Mouse (Mus musculus) liver, adult 2 months (tissue): ENCODE data around the gene Taf8. TPM values are rescaled to one million over a fixed set of nuclear protein-coding genes. Genes with fewer than 3 reads are reported as not detected.

Experiments used
- DNase-seq: peaks from one replicate; pipeline ENCODE4 v3.0.0-alpha.2; 2011; ENCODE audit warnings: low read depth, low spot score; ENCODE audit errors: extremely low read depth
- H3K27ac ChIP-seq: fragments of 200-500 bp; replicated peaks from 2 replicates; pipeline ENCODE4 v1.5.1; 2012; ENCODE audit warnings: low read depth, mild to moderate bottlenecking, control low read depth, inconsistent platforms, low read length; ENCODE audit not compliant: insufficient read depth
- H3K27me3 ChIP-seq: fragments of 200-500 bp; 2 replicates; pipeline ENCODE4 v1.6.1; 2012; ENCODE audit warnings: mild to moderate bottlenecking, moderate library complexity, low read length, inconsistent platforms; ENCODE audit not compliant: control insufficient read depth, insufficient read depth
- H3K36me3 ChIP-seq: fragments of 200-500 bp; 2 replicates; pipeline ENCODE4 v1.6.1; 2012; ENCODE audit warnings: low read length, inconsistent platforms; ENCODE audit not compliant: control insufficient read depth, insufficient read depth
- H3K4me1 ChIP-seq: fragments of 200-500 bp; 2 replicates; pipeline ENCODE4 v1.6.1; 2011; ENCODE audit warnings: low read length; ENCODE audit not compliant: control insufficient read depth, insufficient read depth
- H3K4me3 ChIP-seq: fragments of 200-500 bp; 2 replicates; pipeline ENCODE4 v1.5.1; 2011; ENCODE audit warnings: low read depth, mild to moderate bottlenecking, control low read depth, low read length, moderate library complexity; ENCODE audit not compliant: insufficient read depth
- H3K79me2 ChIP-seq: fragments of 200-500 bp; 2 replicates; pipeline ENCODE4 v1.6.1; 2012; ENCODE audit warnings: inconsistent platforms, mild to moderate bottlenecking, low read length, moderate library complexity; ENCODE audit not compliant: control insufficient read depth, insufficient read depth
- H3K9ac ChIP-seq: fragments of 200-500 bp; 2 replicates; pipeline ENCODE4 v1.6.1; 2012; ENCODE audit warnings: low read depth, mild to moderate bottlenecking, control low read depth, inconsistent platforms, low read length
- CTCF ChIP-seq: fragments of 200-500 bp; IDR thresholded peaks from 2 replicates; pipeline ENCODE4 v1.5.1; 2011; ENCODE audit warnings: low read depth, low read length, control low read depth
- POLR2A ChIP-seq: fragments of 200-500 bp; IDR thresholded peaks from 2 replicates; pipeline ENCODE4 v1.6.1; 2011; ENCODE audit warnings: low read length, control low read depth; ENCODE audit not compliant: insufficient read depth; ENCODE audit errors: extremely low read depth
- WGBS: fragments of 180-500 bp; shearing (Covaris S2); methylation state at CpG from one replicate; pipeline ENCODE4 v1.1.7; 2018; 5-methylcytosine and 5-hydroxymethylcytosine counted together
- polyA plus RNA-seq: library from polyadenylated mRNA; depleted of rRNA; stranded (reverse); fragments of >200 nt; gene quantifications from 2 replicates; pipeline ENCODE4 v1.2.3, GENCODE M21; 2012; rRNA removed
- total RNA-seq: library from RNA; depleted of rRNA; stranded (reverse); fragments of >200 nt; gene quantifications from 2 replicates; pipeline ENCODE4 v1.2.3, GENCODE M21; 2014; rRNA removed

Gene Taf8
- total and polyA plus RNA-seq, 2 experiments = 8.2 to 9.6 TPM

DNA sequence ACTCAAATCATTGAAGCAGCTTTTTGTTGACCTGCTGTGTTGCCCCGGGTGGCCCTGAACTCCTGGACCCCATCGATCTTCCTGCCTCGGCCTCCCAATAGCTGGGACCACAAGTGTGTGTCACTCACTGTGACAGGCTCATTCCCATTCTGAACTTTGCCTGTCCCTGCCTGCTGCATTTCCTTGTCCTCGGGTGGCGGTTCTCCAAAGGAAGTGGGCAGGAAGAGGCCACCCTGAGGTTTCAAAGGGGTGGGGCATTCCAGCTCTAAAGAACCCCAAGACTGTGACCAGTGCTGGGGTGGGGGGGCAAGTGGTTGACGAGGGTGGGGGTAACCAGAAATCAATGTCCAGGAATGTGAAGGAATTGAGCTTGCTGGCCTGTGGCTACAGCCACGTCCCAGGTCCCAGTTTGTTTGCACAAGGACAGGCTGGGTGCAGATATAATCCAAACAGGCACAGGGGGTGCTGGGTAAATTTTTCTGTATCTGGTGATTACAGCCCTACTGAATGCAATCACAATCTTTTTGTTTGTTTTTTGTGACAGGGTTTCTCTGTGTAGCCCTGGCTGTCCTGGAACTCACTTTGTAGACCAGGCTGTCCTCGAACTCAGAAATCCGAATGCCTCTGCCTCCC is 62.6 kb downstream of the Taf8 start:
- peak; percentile 97 for DNase-seq
- Histone ChIP-seq H3K4me1 (peaks cover 37% of the 10 kb centered on the region), H3K4me3 (no peak overlapping the region), H3K36me3 (no peaks in the 10 kb centered on the region), H3K79me2 (peaks cover 44% of the 10 kb centered on the region), H3K27me3 (no peaks in the 10 kb centered on the region), H3K9ac (peak overlapping the region; percentile 32; the same call in 1 of the 2 replicates), H3K27ac (peak overlapping the region; percentile 98)
- TF ChIP-seq POLR2A (peak; percentile 26; the same call in 1 of the 2 replicates), CTCF (no peak)
- WGBS = 8% methylated on average over 9 of the region's 9 CpGs

- Histone ChIP-seq H3K4me3 (peak overlapping the region; percentile 25), H3K27ac (peak overlapping the region; percentile 98), H3K36me3 (no peaks in the 10 kb centered on the region), H3K79me2 (peaks cover 37% of the 10 kb centered on the region), H3K27me3 (no peaks in the 10 kb centered on the region), H3K4me1 (peaks cover 29% of the 10 kb centered on the region), H3K9ac (peak overlapping the region; percentile 87)
- WGBS = 39% methylated on average over 6 of the region's 6 CpGs
- peak; percentile 66 for DNase-seq
- TF ChIP-seq POLR2A (no peak), CTCF (no peak)
Observed at GRCm38 (mm10) chr17:47438611-47439010, 63.5 kb downstream of the Taf8 start.

DNA sequence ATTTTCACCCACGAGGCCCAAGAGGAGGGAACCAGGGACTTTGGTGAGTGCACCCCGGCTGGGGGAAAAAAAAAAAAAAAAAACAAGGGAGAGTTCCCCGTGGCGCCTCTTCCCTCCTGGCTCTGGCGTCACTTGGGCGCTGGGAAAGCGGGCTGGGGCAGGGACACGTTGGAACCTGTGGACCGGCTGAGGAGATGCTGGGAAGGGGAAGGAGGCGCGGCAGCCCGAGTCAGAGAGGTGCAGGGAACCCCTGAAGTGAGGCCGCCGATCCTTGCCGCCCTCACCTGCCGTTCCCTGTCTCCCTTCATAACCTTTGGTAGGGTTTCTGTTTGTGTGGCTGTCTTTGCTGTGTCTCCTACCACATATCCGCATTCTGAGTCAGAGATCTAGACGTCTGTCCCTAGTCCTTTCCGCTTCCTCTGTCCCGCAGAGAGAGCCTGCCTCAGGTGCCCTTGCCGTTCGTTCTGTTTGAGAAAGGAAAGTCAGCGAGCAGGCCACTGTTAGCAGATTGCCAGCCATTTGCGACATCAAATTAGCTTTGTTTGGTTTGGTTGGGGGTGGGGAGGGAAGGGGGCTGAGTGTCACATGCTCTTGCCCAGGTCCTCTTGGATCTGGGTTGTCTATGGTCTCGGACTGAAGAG is 65.1 kb downstream of the Taf8 start, which contains the start of gene 1700001C19Rik:
Gene 1700001C19Rik, minus strand, starts transcription at position 470 of the 641 bp plus-strand sequence.
- H3K27ac ChIP-seq = peak within 1 kb of the TSS; percentile 98
- H3K79me2 ChIP-seq = peaks cover 24% of the 10 kb centered on the region
- peak within 1 kb of the TSS; percentile 87 for H3K9ac ChIP-seq
- 5% methylated on average over 25 of the region's 25 CpGs for WGBS
- peak; percentile 87 for TF ChIP-seq POLR2A
- no peak for TF ChIP-seq CTCF
- peaks cover 26% of the 10 kb centered on the region for H3K4me1 ChIP-seq
- H3K27me3 ChIP-seq = no peaks in the 10 kb centered on the region
- no peaks in the 10 kb centered on the region for H3K36me3 ChIP-seq
- H3K4me3 ChIP-seq = peak within 1 kb of the TSS; percentile 74
- DNase-seq = peak; percentile 90

DNA sequence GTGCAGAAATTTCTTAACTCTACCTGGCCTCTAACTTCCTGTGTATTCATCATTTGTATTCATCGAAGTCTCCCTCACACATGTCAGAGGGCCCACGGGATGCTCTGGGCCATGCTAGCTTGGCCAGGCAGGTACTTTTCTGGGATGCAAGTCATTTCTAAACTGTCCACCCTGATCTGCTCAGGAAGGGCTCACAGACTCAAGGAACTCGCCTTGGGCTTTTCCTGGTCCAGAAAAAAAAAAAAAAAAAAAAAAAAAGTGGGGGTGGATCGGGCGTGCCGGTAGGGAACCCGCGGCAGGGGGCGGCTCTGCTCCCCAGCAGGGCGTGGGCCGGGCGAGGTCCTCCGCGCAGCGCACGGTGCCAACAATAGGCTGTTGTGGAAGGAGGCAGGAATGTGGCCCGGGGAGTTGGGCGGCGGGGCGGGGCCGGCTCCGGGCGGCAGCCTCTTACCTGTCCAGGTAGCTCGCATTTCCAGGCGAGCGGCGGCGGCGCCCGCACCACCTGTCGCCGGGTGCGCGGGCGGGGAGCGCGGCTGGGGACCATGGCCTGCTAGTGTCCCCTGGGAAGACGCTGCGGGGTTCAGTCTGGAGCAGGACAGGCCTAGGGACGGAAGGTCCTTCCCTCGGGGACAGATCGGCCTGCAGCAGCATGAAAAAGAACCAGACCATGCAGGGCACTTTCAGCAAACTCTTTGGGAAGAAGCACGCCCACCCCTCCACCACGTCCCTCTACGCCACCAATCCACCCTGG is 65.8 kb downstream of the Taf8 start, which contains the start of gene AI661453:
Gene AI661453, plus strand, starts transcription at position 460 of the 751 bp plus-strand sequence.
- Histone ChIP-seq H3K79me2 (peaks cover 17% of the 10 kb centered on the region), H3K36me3 (no peaks in the 10 kb centered on the region), H3K4me1 (peaks cover 19% of the 10 kb centered on the region), H3K4me3 (peak within 1 kb of the TSS; percentile 74), H3K27ac (peak within 1 kb of the TSS; percentile 98), H3K27me3 (no peaks in the 10 kb centered on the region), H3K9ac (peak within 1 kb of the TSS; percentile 87)
- WGBS = under 1% methylated on average over 45 of the region's 45 CpGs
- DNase-seq = peak; percentile 46
- peak; percentile 60 for TF ChIP-seq POLR2A
- no peak for TF ChIP-seq CTCF

Other genes with a start within 250 kb of the Taf8 start
- 33.7 and 38.5 TPM in 2 replicates for gene Mrps10, start 133.4 kb downstream of the Taf8 start, total RNA-seq
- gene Mrps10, start 133.4 kb downstream of the Taf8 start, polyA plus RNA-seq = 33.9 and 35.3 TPM in 2 replicates
- gene Guca1b, start 116.9 kb downstream of the Taf8 start, total RNA-seq = 0.54 TPM in 1 of 2 replicates, not detected in the other
- gene Guca1b, start 116.9 kb downstream of the Taf8 start, polyA plus RNA-seq = 0.65 and 0.71 TPM in 2 replicates
- 0.55 and 2.3 TPM in 2 replicates for gene Guca1a, start 101.7 kb downstream of the Taf8 start, total RNA-seq
- 2.7 and 2.8 TPM in 2 replicates for gene Guca1a, start 101.7 kb downstream of the Taf8 start, polyA plus RNA-seq
- gene AI661453, start 65.7 kb downstream of the Taf8 start, total RNA-seq = 2.4 and 6.2 TPM in 2 replicates
- 5.7 and 6.3 TPM in 2 replicates for gene AI661453, start 65.7 kb downstream of the Taf8 start, polyA plus RNA-seq
- 12.2 and 16.2 TPM in 2 replicates for gene 1700001C19Rik, start 64.9 kb downstream of the Taf8 start, total RNA-seq
- 11.7 and 12.2 TPM in 2 replicates for gene 1700001C19Rik, start 64.9 kb downstream of the Taf8 start, polyA plus RNA-seq
- 16.8 and 23.4 TPM in 2 replicates for gene Ccnd3, start 2.8 kb upstream of the Taf8 start, total RNA-seq
- 39.1 and 41.8 TPM in 2 replicates for gene Ccnd3, start 2.8 kb upstream of the Taf8 start, polyA plus RNA-seq
- 2.5 and 3.4 TPM in 2 replicates for gene Bysl, start 109.2 kb upstream of the Taf8 start, total RNA-seq
- 6.7 and 8.1 TPM in 2 replicates for gene Bysl, start 109.2 kb upstream of the Taf8 start, polyA plus RNA-seq
- 14.4 and 15.0 TPM in 2 replicates for gene Med20, start 109.3 kb upstream of the Taf8 start, total RNA-seq
- 15.0 and 19.4 TPM in 2 replicates for gene Med20, start 109.3 kb upstream of the Taf8 start, polyA plus RNA-seq
- 1.2 and 1.9 TPM in 2 replicates for gene Gm20517, start 109.3 kb upstream of the Taf8 start, total RNA-seq
- gene Gm20517, start 109.3 kb upstream of the Taf8 start, polyA plus RNA-seq = 0.14 and 0.31 TPM in 2 replicates
- 1.2 and 2.1 TPM in 2 replicates for gene Usp49, start 128.4 kb upstream of the Taf8 start, total RNA-seq
- 2.2 TPM in 2 replicates for gene Usp49, start 128.4 kb upstream of the Taf8 start, polyA plus RNA-seq
- 30.6 and 37.5 TPM in 2 replicates for gene Tomm6, start 186.1 kb upstream of the Taf8 start, total RNA-seq
- gene Tomm6, start 186.1 kb upstream of the Taf8 start, polyA plus RNA-seq = 97.6 and 101 TPM in 2 replicates
- gene Frs3, start 186.7 kb upstream of the Taf8 start, total RNA-seq = 1.7 and 1.9 TPM in 2 replicates
- 6.5 and 7.1 TPM in 2 replicates for gene Frs3, start 186.7 kb upstream of the Taf8 start, polyA plus RNA-seq
- gene Gm21981, start 192.2 kb upstream of the Taf8 start, total RNA-seq = 0.09 and 0.27 TPM in 2 replicates
- gene Gm21981, start 192.2 kb upstream of the Taf8 start, polyA plus RNA-seq = 0.36 and 0.46 TPM in 2 replicates
- 1.9 and 2.0 TPM in 2 replicates for gene Prickle4, start 192.4 kb upstream of the Taf8 start, total RNA-seq
- gene Prickle4, start 192.4 kb upstream of the Taf8 start, polyA plus RNA-seq = 7.9 and 9.9 TPM in 2 replicates
- 0.20 TPM in 1 of 2 replicates, not detected in the other for gene Pgc, start 224.6 kb upstream of the Taf8 start, total RNA-seq
- 0.26 and 0.37 TPM in 2 replicates for gene Pgc, start 224.6 kb upstream of the Taf8 start, polyA plus RNA-seq
- gene Tfeb, start 234.7 kb upstream of the Taf8 start, total RNA-seq = 5.7 and 8.1 TPM in 2 replicates
- gene Tfeb, start 234.7 kb upstream of the Taf8 start, polyA plus RNA-seq = 15.7 and 16.6 TPM in 2 replicates